Comparison of ENCODE assay signal across 8 mouse cellular contexts in the genomic region with DNA sequence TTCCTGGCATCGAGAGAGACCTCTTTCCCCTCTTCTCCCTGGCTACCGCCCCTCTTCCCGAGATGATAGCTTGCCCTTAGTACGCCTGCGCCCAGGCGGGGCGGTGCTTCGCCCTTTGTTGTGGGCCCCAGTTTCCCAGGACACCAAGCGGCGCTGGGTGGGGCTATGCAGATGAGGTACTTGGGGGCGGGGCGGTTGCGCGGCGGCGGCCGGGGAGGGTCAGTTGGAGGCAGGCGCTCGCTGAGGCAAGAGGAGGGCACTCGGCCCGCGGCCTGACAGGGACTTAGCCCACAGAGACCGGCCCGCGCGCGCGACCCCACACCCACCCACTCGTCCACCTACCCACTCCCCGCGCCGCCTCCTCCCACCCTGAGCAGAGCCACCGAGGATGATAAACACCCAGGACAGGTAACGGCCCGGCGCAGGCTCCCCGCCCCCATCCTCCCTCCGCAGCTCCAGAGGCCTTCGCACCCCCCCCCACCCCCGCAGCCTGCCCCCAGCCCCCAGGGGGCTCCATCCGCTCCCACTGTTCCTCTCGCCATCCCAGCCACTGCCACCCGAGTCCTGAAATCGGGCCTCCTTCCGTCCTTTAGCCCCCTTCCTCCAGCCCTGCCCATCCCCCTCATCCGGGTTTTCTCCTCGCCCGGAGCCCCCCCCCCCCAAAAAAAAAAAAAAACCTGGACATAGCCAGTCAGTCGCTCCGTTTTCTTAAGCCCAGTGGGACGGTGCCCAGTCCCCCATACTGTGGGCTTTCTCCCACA. TPM values are rescaled to one million over a fixed set of nuclear protein-coding genes. Genes with fewer than 3 reads are reported as not detected.
DNase-seq lines count a peak whose midpoint lies in the region; ATAC-seq and TF ChIP-seq lines count a peak whose summit lies in the region.

No protein-coding gene starts in this region.

- H3K4me2 ChIP-seq in forebrain, embryonic 16.5 days (ENCODE audit: low read length): peak overlapping the region; percentile 94
- H3K4me2 ChIP-seq in lung, embryonic 15.5 days: peak overlapping the region; percentile 79

- H3K9ac ChIP-seq in ES-E14 (ENCODE audit: insufficient read depth, low read depth, low read length, poor library complexity, severe bottlenecking): peak overlapping the region; percentile 88
- peak overlapping the region; percentile 80 for H3K9ac ChIP-seq in forebrain, embryonic 16.5 days (replicated peaks; ENCODE audit: low read depth, low read length)
- peak overlapping the region; percentile 65 for H3K9ac ChIP-seq in lung, embryonic 15.5 days

- H3K9me3 ChIP-seq in ES-E14 (ENCODE audit: control insufficient read depth, insufficient read depth, low read depth, low read length): no peaks in the 10 kb centered on the region
- no peaks in the 10 kb centered on the region for H3K9me3 ChIP-seq in forebrain, embryonic 16.5 days (ENCODE audit: control insufficient read depth, low read length)
- no peaks in the 10 kb centered on the region for H3K9me3 ChIP-seq in lung, embryonic 15.5 days

- peaks cover 9 to 20% of the 10 kb centered on the region in 2 experiments for H3K4me1 ChIP-seq in ES-E14 (ENCODE audit: control insufficient read depth in 2 of 2, insufficient read depth in 2 of 2, low read length in 2 of 2, poor library complexity in 1 of 2)
- H3K4me1 ChIP-seq in forebrain, embryonic 16.5 days (replicated peaks; ENCODE audit: control insufficient read depth, insufficient read depth, low read length): peaks cover 41% of the 10 kb centered on the region
- H3K4me1 ChIP-seq in lung, embryonic 15.5 days: peaks cover 55% of the 10 kb centered on the region

- peak; percentile 92 for DNase-seq in ES-E14 (ENCODE audit: low read depth, low spot score)
- peak; percentile 96 for DNase-seq in cerebellum, adult 11-12 months
- DNase-seq in heart, postnatal 4 days: peak; percentile 99
- DNase-seq in layer of hippocampus, adult 8-10 months (ENCODE audit: low spot score in 2 of 2): peak; percentile 93 to 94
- DNase-seq in ovary, adult 18-20 months (ENCODE audit: low spot score): peak; percentile 95
- peak; percentile 96 for DNase-seq in thymus, postnatal 0 days (ENCODE audit: low spot score)

- under 1% methylated on average over 28 of the region's 51 CpGs for WGBS in forebrain, embryonic 16.5 days
- WGBS in lung, embryonic 15.5 days: under 1% methylated on average over 42 of the region's 51 CpGs

- H3K27me3 ChIP-seq in forebrain, embryonic 16.5 days (replicated peaks; ENCODE audit: control insufficient read depth, insufficient read depth, low read length): no peaks in the 10 kb centered on the region
- H3K27me3 ChIP-seq in lung, embryonic 15.5 days: no peaks in the 10 kb centered on the region

- peak overlapping the region; percentile 57; the same call in 1 of the 2 replicates for H3K27ac ChIP-seq in ES-E14 (ENCODE audit: insufficient read depth, low read depth, low read length, poor library complexity, severe bottlenecking)
- H3K27ac ChIP-seq in forebrain, embryonic 16.5 days (ENCODE audit: low read length): peak overlapping the region; percentile 69
- H3K27ac ChIP-seq in lung, embryonic 15.5 days: peak overlapping the region; percentile 59

- H3K36me3 ChIP-seq in ES-E14 (ENCODE audit: control insufficient read depth, insufficient read depth, low read length, poor library complexity, severe bottlenecking): no peaks in the 10 kb centered on the region
- no peaks in the 10 kb centered on the region for H3K36me3 ChIP-seq in forebrain, embryonic 16.5 days (ENCODE audit: control insufficient read depth, insufficient read depth)
- H3K36me3 ChIP-seq in lung, embryonic 15.5 days: no peaks in the 10 kb centered on the region

- peak; percentile 99 for ATAC-seq in forebrain, embryonic 16.5 days
- peak; percentile 95 for ATAC-seq in lung, embryonic 15.5 days (ENCODE audit: borderline replicate concordance, extremely low read depth, low FRiP score, low TSS enrichment)

- peak overlapping the region; percentile 83 to 84 for H3K4me3 ChIP-seq in ES-E14 (ENCODE audit: insufficient read depth in 1 of 2, low read depth in 1 of 2, low read length in 2 of 2, poor library complexity in 1 of 2, severe bottlenecking in 1 of 2)
- peak overlapping the region; percentile 62 for H3K4me3 ChIP-seq in forebrain, embryonic 16.5 days (replicated peaks; ENCODE audit: low read length)
- H3K4me3 ChIP-seq in lung, embryonic 15.5 days: peak overlapping the region; percentile 74

- in situ Hi-C loops in ES-E14 (cut with MboI; ENCODE audit: low sequenced_read_pairs in 2 of 2, unreplicated experiment in 2 of 2): no loop called here

TF ChIP-seq in ES-E14, 5 proteins besides CTCF, POLR2A, EP300 and RAD21:
- TF ChIP-seq ZNF384 (IDR thresholded peaks at IDR 0.05; ENCODE audit: low read depth, low read length) (no peak), ZC3H11A (IDR thresholded peaks at IDR 0.05; ENCODE audit: borderline replicate concordance, low read depth, low read length) (no peak), HCFC1 (IDR thresholded peaks at IDR 0.05; ENCODE audit: borderline replicate concordance, insufficient read depth, low read length) (no peak), CHD2 (IDR thresholded peaks at IDR 0.05; ENCODE audit: low read depth, low read length) (no peak), MAFK (IDR thresholded peaks at IDR 0.05; ENCODE audit: insufficient read depth, low read depth, low read length) (no peak)

RNA-seq across cellular contexts. Expression of gene Oaz2, which starts 8.7 kb away (rescaled TPM):
- 30.1 and 51.5 TPM in 2 replicates for total RNA-seq in ES-E14 (2012; rRNA removed)
- polyA plus RNA-seq in forebrain, embryonic 16.5 days (2015; fragmentation: Nextera tagmentation; extraction: Ambion mirVana): 345 and 364 TPM in 2 replicates
- 100 to 1,000 TPM; 213 to 221 TPM for total RNA-seq in heart, postnatal 4 days (2021)
- total RNA-seq in layer of hippocampus, adult 8-10 months (2022): 100 to 1,000 TPM; 188 to 226 (median 208) TPM
- polyA plus RNA-seq in lung, embryonic 15.5 days (2015; fragmentation: Nextera tagmentation; extraction: Ambion mirVana): 396 and 422 TPM in 2 replicates
- polyA plus RNA-seq in thymus, postnatal 0 days (2015; fragmentation: Nextera tagmentation; extraction: Ambion mirVana): 113 and 118 TPM in 2 replicates

RNA-seq across cellular contexts. Expression of gene Rbpms2, which starts 47.1 kb away (rescaled TPM):
- 44.7 and 64.5 TPM in 2 replicates for total RNA-seq in ES-E14 (2012; rRNA removed)
- 3.2 and 3.4 TPM in 2 replicates for polyA plus RNA-seq in forebrain, embryonic 16.5 days (2015; fragmentation: Nextera tagmentation; extraction: Ambion mirVana)
- 10 to 100 TPM; 89.4 to 97.0 TPM for total RNA-seq in heart, postnatal 4 days (2021)
- total RNA-seq in layer of hippocampus, adult 8-10 months (2022): 1 to 10 TPM; 3.7 to 5.4 (median 4.6) TPM
- 15.1 and 16.6 TPM in 2 replicates for polyA plus RNA-seq in lung, embryonic 15.5 days (2015; fragmentation: Nextera tagmentation; extraction: Ambion mirVana)
- polyA plus RNA-seq in thymus, postnatal 0 days (2015; fragmentation: Nextera tagmentation; extraction: Ambion mirVana): 1.8 and 2.0 TPM in 2 replicates

Comparison
In these comparisons a context has a peak if more than half of its experiments do, and no peak if none do; other contexts are left out.
1. Peak in every context shown above with its lines: DNase-seq, ATAC-seq, H3K4me3 ChIP-seq and H3K27ac ChIP-seq.